Mouse (Mus musculus) layer of hippocampus, adult 2 months (tissue): ENCODE measurements around the gene Lnpep. TPM values are rescaled to one million over a fixed set of nuclear protein-coding genes. Genes with fewer than 3 reads are reported as not detected.

Source experiments
- DNase-seq, 2 experiments: peaks; one replicate each; pipeline ENCODE4 v3.0.0; 2022; ENCODE audit warnings: low spot score in 2 of 2
- H3K27ac ChIP-seq: fragments of 200-600 bp; 2 replicates; pipeline ENCODE4 v1.8.1; 2022
- H3K4me3 ChIP-seq: fragments of 200-600 bp; 2 replicates; pipeline ENCODE4 v1.8.1; 2022; ENCODE audit warnings: mild to moderate bottlenecking
- CTCF ChIP-seq: fragments of 200-600 bp; conservative IDR thresholded peaks from 2 replicates; pipeline ENCODE4 v1.8.1; 2022; ENCODE audit warnings: antibody characterized with exemption, mild to moderate bottlenecking, moderate library complexity
- total RNA-seq, 2 experiments: library from RNA; stranded (reverse); gene quantifications; 2 replicates each; pipeline ENCODE4 v1.2.3; 2021

Gene Lnpep
- total RNA-seq, 2 experiments from 2014 or later, result 101 to 105 TPM

GRCm38 (mm10) chr17:17624421-17624956 lies 361 bp downstream of the Lnpep start:
- peak; percentile 93 to 94 for DNase-seq
- TF ChIP-seq CTCF, result peak; percentile 50
- Histone ChIP-seq H3K27ac (peak overlapping the region; percentile 100), H3K4me3 (peak overlapping the region; percentile 70)

GRCm38 (mm10) chr17:17623890-17624420 lies 895 bp downstream of the Lnpep start:
- H3K4me3 ChIP-seq, result peak overlapping the region; percentile 70
- peak overlapping the region; percentile 100 for H3K27ac ChIP-seq
- TF ChIP-seq CTCF, result no peak
- peak; percentile 26 to 49 for DNase-seq

GRCm38 (mm10) chr17:17623221-17623889 lies 1.5 kb downstream of the Lnpep start:
- no peak for DNase-seq
- Histone ChIP-seq H3K27ac (peak overlapping the region; percentile 100), H3K4me3 (peak overlapping the region; percentile 70)
- TF ChIP-seq CTCF, result no peak

- no peak for DNase-seq
- no peak for TF ChIP-seq CTCF
- Histone ChIP-seq H3K27ac (0 out of 2 replicates have a peak overlapping the region, but pooled peaks have one; percentile 100), H3K4me3 (peak overlapping the region; percentile 70)
These were observed 2.3 kb downstream of the Lnpep start for GRCm38 (mm10) chr17:17622576-17622975.

- DNase-seq, result no peak
These were observed 3.3 kb downstream of the Lnpep start for GRCm38 (mm10) chr17:17621586-17621985.

GRCm38 (mm10) chr17:17618463-17618862 lies 6.4 kb downstream of the Lnpep start:
- no peak for TF ChIP-seq CTCF
- DNase-seq, result no peak
- Histone ChIP-seq H3K27ac (peak overlapping the region; percentile 50; the same call in 1 of the 2 replicates), H3K4me3 (no peak overlapping the region)

More at GRCm38 (mm10) chr17:17621586-17621985, 3.3 kb downstream of the Lnpep start:
- TF ChIP-seq CTCF, result no peak
- H3K4me3 ChIP-seq, result no peak overlapping the region
- no peak overlapping the region for H3K27ac ChIP-seq

GRCm38 (mm10) chr17:17617440-17618204 lies 7.2 kb downstream of the Lnpep start:
- Histone ChIP-seq H3K4me3 (no peak overlapping the region), H3K27ac (peak overlapping the region; percentile 4; the same call in 1 of the 2 replicates)
- no peak for DNase-seq
- TF ChIP-seq CTCF, result no peak

GRCm38 (mm10) chr17:17612336-17612735 lies 12.5 kb downstream of the Lnpep start:
- Histone ChIP-seq H3K27ac (no peak overlapping the region), H3K4me3 (no peak overlapping the region)
- TF ChIP-seq CTCF, result no peak
- DNase-seq, result no peak

GRCm38 (mm10) chr17:17609523-17609922 lies 15.3 kb downstream of the Lnpep start:
- H3K27ac ChIP-seq, result no peak overlapping the region
- DNase-seq, result no peak
- no peak overlapping the region for H3K4me3 ChIP-seq
- no peak for TF ChIP-seq CTCF

GRCm38 (mm10) chr17:17608416-17608988 lies 16.3 kb downstream of the Lnpep start:
- H3K27ac ChIP-seq, result peak overlapping the region; percentile 41; the same call in 1 of the 2 replicates
- no peak for DNase-seq
- TF ChIP-seq CTCF, result no peak
- H3K4me3 ChIP-seq, result no peak overlapping the region

- H3K4me3 ChIP-seq, result no peak overlapping the region
- H3K27ac ChIP-seq, result no peak overlapping the region
- no peak for TF ChIP-seq CTCF
- DNase-seq, result no peak
These were observed 20.3 kb downstream of the Lnpep start for GRCm38 (mm10) chr17:17604554-17604953.

- Histone ChIP-seq H3K27ac (0 out of 2 replicates have a peak overlapping the region, but pooled peaks have one; percentile 78), H3K4me3 (no peak overlapping the region)
- no peak for DNase-seq
- TF ChIP-seq CTCF, result no peak
These were observed 21.2 kb downstream of the Lnpep start for GRCm38 (mm10) chr17:17603609-17604008.

GRCm38 (mm10) chr17:17602786-17603185 lies 22.1 kb downstream of the Lnpep start:
- DNase-seq, result no peak
- no peak for TF ChIP-seq CTCF
- no peak overlapping the region for H3K4me3 ChIP-seq
- peak overlapping the region; percentile 78 for H3K27ac ChIP-seq
